Mouse (Mus musculus) layer of hippocampus, adult 11-12 months (tissue): Measurements from ENCODE around the gene Med16.
A peak's percentile ranks its signal among the peaks of the same experiment; 100 is the strongest.

Source experiments
- DNase-seq: peaks from one replicate; pipeline ENCODE4 v3.0.0; 2022; ENCODE audit warnings: low spot score

Med16 gene

GRCm38 (mm10) chr10:79858416-79859074, 50.2 kb downstream of the Med16 start:
- peak; percentile 79 for DNase-seq

- no peak for DNase-seq
Measured at GRCm38 (mm10) chr10:79857894-79858293, 50.8 kb downstream of the Med16 start.

GRCm38 (mm10) chr10:79857452-79857811, 51.3 kb downstream of the Med16 start:
- peak; percentile 74 for DNase-seq

- DNase-seq: no peak
Measured at GRCm38 (mm10) chr10:79856704-79857451, 51.8 kb downstream of the Med16 start.

- DNase-seq: no peak
Measured at GRCm38 (mm10) chr10:79856280-79856679, 52.4 kb downstream of the Med16 start.

GRCm38 (mm10) chr10:79855558-79856184, 53.1 kb downstream of the Med16 start:
- DNase-seq: no peak

DNA sequence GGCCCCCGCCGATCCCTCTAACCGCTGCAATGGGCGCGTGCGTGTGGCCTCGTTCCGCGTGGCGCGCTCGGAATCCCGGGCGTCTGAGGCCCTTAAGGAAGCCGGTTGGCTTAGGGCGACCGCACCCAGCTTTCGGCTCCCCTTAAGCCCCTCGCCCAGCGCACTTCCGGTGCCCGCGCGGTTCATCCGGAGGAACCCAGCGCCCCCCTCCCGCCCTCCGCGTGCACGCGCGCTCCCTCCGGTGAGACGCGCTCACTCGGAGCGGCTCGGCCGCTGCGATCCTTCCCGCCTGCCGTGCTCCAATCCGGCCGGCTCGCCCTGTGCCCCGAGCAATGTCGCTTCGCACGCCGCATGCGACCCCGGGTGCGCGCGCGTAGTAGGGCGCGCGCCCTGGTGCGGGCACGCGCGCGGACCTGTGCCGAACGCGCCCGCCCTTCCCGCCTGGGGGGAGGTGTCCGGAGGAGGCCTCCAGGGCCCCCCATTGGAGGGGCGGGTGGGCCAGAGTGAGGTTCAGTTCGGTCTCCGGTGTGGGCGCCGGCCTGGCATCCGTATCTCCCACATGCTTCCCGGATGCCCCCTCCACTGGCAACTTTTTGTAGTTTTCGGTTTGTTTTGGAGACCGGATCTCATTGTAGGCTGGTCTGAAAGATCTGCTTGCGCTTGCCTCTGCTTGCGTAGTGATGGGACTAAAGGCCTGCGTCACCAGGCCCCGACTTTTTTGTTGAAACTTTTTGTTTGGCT, 53.8 kb downstream of the Med16 start:
- DNase-seq: no peak

DNA sequence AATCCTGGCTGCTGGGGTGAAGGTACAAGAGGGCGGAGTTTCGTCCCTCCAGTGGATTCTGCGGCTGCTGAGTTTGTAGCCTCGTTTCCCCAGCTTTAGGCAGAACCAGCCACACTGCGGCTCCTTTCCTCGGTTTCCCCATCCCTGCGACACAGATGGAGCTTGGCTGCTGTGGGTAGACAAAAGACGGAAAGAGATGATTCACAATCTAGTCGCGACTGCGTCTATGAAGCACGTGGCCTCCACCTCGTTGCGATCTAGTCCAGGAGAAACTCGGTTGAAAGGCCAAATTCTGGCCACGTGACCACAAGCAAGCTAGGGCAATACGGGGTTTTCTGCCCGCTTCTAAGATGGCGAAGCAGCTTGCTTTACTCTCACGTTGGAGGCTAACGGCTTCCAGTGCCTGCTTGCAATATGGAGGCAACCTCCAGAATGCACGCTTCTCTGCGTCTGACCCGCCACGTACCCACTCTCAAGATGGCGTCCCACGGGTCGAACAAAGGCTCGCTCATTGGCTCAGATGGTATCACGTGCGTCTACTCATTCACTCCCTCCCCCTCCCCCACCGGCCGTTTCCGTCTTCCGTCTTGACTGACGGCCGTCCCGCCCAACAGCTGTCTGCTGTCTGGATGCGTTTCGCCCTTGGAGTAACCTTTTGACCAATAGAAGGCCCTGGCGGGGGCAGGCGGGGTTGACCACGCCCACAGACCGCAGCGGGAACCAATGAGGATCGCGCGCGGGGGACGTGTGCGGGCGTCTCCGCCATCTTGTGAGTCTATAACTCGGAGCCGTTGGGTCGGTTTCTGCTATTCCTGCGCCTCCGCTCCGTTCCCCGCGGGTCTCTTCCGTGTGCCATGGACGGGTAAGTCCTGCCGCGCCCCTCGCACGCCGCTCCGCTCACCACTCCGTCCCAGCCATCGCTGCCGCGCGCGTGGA, 54.6 kb downstream of the Med16 start, which contains the start of gene Ptbp1:
Ptbp1 (plus strand) TSS at position 568 of the 936 bp plus-strand sequence.
- peak; percentile 99 for DNase-seq

DNA sequence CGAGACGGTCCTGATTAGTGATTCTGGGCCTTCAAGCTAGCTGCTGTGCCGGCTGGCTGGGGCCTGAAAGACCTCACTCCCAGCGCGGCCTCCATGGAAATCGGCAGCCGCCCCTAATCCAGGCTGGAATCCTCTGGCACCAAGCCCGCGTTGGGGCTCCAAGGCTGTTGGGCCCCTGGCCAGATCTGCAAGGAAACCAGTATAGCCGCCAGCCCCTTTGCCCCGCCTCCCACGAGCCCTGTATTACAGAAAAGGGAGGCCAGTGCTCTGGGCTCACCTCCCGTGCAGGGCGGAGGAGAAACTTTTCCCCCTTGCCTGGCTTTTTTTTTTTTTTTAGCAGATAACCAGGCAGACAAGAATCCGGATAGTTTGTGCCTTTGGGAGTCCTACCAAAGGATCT, 55.3 kb downstream of the Med16 start:
- peak; percentile 86 for DNase-seq

- no peak for DNase-seq
Measured at GRCm38 (mm10) chr10:79852827-79853226, 55.9 kb downstream of the Med16 start.

DNA sequence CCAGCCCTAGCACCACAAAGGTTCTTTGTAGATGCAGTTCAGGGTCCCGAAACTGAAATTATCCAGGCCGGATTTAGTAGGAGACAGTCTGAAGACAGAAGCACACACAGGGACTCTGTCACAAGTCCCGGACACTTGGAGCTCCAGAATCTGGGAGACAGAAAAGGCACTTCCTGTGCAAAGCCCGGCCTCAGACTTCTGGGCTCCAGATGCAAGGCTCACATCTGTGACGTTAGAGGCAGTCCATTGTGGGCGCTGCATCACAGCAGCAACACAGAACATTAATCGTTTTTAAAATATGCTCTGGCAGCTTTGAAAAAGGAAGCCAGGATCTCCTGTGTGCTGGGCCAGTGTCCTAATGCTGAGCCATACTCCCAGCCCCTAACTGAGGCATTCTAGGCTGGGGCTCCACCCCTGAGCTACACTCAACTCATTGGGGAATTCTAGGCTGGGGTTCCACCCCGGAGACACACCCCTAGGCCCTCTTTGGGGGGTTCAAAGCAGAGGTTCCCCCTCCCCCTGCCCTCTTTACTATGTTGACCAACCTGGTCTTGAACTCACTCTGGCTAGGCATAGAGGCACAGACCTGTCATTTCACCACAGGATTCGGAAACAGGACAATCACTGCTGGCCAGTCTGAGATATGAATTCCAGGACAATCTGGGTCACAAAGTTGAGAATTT, 56.5 kb downstream of the Med16 start:
- no peak for DNase-seq

DNA sequence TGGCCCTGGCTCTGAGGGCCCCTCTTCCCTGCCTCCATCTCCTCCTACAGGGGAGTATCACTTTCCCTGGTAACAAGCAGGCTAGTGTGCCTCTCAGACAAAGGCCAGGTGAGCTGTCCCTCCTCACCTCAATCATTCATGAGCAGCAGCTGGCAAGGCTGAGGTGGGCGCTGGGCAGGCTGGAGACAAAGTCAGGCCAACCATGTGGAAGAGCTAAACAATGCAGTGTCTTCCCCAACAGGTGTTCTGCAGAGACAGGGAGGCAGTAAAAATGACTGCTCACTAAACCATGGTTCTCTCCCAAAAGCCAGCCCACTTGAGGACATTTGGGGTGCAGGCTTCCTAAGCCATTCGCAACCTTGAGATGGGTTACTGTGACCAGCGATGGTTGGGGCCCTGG, 57.1 kb downstream of the Med16 start:
- no peak for DNase-seq

DNA sequence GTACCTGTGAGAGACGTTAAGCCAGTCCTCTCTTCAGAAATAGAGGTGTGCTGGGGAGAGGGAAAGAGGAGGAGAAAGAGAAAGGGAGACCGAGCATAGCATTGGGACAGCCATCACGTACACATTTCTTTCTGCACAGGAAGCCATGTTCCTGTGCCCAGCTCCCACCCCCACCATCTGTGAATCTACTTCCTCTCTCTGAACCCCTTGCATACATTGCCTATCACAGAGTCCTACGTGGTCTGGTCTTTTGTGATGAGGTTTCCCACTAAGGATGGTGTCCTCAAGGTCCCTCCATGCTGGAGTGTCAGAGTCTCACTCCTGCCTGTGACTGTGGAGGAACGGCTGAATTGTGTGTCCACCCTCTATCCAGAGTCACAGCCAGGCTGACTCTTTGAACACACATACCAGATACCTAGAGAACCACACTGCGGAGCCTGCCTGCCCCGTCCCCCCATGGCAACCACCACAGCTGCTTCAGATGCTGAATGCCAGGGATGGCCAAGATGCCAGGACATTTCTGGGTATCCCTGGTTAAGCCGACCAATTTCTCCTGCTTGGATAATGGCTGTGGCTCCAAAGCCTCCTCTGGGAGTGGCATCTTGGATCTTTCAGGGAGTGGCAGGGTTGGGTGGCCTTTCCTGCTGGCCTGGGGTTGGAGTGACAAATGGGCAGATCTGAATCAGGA, 58.6 kb downstream of the Med16 start:
- DNase-seq: no peak

DNA sequence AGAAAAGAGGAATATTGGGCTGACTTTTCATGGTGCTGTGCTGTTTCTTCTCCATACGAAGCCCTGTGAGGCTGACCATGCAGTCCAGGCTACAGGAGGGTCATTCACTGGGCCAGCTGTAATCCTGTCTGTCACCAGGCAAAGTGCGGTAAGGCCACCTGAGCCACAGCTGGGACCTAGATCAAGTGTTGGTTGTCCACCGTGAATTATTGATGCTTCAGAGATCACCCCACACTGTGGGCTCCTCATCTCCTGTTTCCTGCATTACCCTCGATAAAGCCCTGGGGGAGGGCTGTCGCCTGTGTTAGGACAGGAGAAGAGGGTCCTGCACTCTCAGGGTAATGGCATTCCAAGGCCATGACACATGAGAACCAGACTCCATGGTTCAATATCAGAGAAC, 62.2 kb downstream of the Med16 start:
- DNase-seq: no peak
